Mouse (Mus musculus): Measurements from ENCODE around the gene Gatad2a.

The Gatad2a gene

DNA sequence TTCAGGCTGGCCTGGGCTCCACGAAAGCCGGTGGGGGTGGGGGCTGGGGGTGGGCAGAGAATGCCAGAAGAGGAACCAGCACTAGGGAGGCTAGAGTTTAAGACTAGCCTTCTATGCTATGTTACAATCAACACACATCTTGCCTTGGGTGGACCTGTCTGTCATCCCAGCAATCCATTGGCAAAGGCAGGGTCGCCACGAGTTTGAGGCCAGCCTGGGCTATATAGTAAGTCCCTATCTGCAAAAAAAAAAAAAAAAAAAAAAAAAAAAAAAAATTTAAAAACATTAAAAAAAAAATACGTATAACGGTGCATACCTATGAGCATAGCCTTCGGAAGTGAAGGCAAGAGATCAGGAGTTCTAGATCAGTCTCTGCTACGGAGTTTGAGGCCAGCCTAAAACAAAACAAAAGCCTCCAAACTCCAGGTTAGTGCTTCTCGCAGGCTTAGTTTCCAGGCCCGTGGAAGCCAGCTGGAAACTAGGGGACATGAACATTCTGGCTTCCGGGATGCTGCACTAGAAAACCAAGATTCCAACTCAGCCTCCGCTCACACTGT lies 95.2 kb downstream of the Gatad2a start:
- no peak for DNase-seq (ENCODE audit: low spot score)

GRCm38 (mm10) chr8:69899876-69900275 lies 96.3 kb downstream of the Gatad2a start:
- no peak for DNase-seq (ENCODE audit: low spot score)

DNA sequence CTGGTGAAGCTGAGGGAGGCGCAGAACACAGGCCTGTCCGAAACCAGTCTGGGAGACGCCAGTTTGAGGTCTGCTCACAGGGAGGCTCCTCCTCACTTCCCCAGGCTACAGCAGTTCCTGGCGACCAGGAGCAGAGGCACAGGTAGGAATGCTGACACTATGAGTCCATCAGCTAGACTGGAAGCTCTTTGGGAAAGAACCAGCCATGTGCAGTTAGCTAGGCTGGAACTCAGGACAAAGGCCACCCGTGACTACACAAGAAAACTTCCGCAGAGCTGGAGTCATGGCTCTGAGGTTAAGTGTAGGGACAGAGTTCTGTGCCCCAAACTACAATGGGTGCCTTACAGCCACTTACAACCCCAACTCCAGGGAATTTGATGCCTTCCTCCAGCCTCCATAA lies 98.3 kb downstream of the Gatad2a start:
- no peak for DNase-seq (ENCODE audit: low spot score)

DNA sequence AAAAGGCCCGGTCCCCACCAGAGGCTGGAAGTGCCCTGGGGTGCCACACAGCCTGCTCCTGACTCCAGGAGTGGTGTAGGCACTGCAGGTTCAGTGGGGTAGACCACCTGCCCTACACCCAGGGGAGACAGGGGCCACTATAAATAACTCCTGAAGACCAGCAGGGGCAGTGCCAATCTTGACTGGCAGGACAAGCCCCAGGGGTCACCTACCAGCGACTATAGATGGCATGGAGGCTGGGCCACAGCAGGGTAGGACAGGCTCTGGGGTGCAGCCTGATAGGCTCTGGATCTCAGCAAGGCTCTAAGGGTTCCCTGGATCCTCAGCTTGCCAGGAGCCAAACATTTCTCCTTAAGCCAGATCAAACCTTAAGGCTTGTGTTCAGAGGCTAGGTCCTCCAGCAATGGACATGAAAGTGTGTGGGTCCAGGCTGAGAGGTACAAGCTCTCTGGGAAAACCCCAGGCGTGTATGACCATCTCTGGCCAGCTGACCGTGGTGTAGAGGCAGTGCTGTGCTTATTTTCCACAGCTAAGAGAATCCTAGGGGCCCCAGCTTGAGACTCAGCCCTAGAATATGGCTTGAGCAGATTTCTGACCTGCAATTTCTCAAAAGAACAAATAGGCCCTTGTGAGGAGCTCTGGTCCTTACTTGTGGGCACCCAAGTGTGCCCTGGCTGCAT lies 100.3 kb downstream of the Gatad2a start:
- DNase-seq (ENCODE audit: low spot score) = no peak

DNA sequence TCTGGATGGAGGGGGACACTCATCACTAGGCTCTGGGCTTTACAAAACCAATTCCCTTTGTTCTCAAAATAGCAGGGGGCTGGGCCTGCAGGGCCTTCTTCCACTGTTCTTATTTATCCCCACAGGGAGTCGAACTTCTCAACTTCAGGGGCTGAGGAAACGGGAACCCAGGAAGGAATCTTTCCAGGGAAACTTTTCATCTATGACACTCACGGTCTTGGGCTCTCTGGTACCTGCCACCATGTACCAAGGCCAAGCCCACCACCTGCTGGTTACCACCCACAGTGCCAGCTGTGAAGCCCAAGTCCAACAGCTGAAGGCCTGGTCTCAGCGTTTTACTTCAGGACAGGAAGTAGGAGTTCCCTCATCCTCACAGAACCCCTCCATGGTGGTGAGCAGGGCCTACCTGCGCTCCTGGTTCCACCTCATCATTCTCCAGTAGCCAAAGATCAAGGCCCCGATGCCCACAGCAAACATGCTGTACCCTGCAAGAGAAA lies 101.3 kb downstream of the Gatad2a start:
- DNase-seq (ENCODE audit: low spot score) = no peak

GRCm38 (mm10) chr8:69893863-69894262 lies 102.3 kb downstream of the Gatad2a start:
- DNase-seq (ENCODE audit: low spot score) = peak; percentile 64

GRCm38 (mm10) chr8:69890813-69891241 lies 105.4 kb downstream of the Gatad2a start:
- peak; percentile 58 for DNase-seq (ENCODE audit: low spot score)

- DNase-seq (ENCODE audit: low spot score) = no peak
Measured at GRCm38 (mm10) chr8:69888902-69889301, 107.3 kb downstream of the Gatad2a start.

DNA sequence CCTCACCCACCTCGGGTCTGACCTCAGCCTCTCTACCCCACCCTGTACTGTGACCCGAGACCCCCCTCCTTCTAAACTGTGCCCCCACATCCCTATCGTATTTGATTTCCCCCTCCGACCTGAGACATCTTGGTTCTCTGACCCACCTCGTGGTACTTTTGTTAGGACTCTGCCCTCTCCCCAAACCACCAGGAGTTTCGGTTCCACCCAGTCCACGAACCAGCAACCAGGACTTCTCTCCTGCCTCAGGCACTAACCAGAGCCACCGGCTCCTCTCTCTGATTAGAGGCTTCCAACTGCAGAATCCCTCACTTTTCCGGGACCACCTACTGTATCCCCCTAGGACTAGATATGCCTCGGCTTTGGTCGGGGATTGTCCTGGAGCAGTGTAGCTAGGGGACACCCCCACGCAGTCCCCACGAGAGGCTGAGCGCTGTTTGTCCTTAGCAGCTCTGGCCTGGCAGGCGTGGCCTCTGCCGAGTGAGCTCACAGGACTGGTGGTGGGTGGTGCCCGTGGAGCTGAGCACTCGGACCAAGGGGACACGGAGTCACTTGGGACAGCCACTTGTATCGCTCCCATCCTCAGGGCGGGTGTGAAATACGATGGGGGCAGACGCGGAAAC lies 107.8 kb downstream of the Gatad2a start:
- DNase-seq (ENCODE audit: low spot score) = no peak

DNA sequence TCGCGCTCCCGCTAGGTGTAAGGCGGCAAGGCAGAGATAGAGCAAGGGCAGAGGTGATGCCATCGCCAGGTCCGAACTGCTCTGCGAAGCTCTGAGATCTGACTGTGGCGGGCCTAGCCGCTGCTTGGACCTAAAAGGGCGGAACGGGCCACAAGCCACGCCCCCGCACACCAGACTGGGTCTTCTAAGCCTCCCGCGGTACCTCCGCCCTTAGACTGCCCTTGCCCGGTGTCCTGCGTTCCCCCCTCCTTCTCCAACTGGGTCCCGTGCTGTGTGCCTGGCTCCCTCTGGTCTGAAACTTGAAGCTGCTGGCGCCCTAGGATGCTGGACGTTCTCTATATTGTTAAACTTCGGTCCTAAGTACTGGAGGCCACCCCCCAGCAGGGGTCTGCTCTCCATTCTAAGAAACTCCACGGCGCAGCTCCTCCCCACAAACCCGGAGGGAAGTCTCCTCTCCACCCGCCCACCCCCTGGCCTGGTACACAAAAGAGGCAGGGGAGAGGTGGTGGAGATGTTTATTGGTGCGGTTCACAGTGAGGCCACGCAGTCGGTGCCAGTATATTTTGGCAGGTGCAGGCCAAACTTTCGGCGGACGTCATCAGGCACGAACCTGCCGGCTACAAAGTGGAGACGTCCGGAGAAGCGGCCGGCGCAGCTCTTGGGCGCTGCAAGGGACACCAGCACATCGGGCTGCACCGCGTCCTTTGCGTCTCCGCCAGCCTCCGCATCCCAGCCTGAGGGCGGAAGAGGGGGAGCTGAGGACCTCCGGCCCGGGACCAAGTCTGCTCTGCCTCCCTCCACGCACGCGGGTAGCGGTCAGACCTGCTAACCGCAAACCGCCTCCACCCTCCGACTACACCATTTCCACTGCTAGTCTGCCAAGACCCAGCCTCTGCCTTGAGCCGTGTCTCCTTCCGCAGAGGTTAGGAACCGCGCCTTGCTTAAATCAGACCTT lies 108.6 kb downstream of the Gatad2a start, which contains the start of gene Cilp2:
Gene Cilp2 (minus strand): TSS at position 399 of the 955 bp plus-strand sequence.
- no peak for DNase-seq (ENCODE audit: low spot score)

DNA sequence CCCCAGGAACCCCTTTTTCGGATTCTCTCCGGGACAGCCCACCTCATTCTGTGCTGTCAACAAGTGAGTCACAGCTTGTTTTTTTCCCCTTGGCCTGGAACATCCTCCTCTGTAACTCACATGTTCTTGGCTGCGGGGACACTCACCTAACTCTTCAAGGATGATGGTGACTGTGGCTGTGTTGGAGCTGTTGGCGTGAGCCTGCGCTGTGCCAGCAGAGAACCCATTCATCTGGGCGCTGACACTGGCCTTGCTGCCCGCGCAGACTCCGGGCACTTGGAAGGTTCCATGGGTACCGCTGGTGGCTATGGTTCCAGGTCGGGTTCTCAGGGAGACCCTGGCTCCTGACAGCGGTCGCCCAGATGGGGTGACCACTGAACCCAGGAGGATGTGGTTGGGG lies 112.0 kb downstream of the Gatad2a start:
- no peak for DNase-seq (ENCODE audit: low spot score)

GRCm38 (mm10) chr8:69882833-69883600 lies 113.2 kb downstream of the Gatad2a start:
- DNase-seq (ENCODE audit: low spot score) = no peak

- peak; percentile 76 for DNase-seq (ENCODE audit: low spot score)
Measured at GRCm38 (mm10) chr8:69882021-69882756, 114.0 kb downstream of the Gatad2a start.

GRCm38 (mm10) chr8:69881261-69881865 lies 114.8 kb downstream of the Gatad2a start:
- no peak for DNase-seq (ENCODE audit: low spot score)

GRCm38 (mm10) chr8:69880841-69881240 lies 115.3 kb downstream of the Gatad2a start:
- DNase-seq (ENCODE audit: low spot score) = no peak

GRCm38 (mm10) chr8:69879678-69880077 lies 116.5 kb downstream of the Gatad2a start:
- DNase-seq (ENCODE audit: low spot score) = no peak

DNA sequence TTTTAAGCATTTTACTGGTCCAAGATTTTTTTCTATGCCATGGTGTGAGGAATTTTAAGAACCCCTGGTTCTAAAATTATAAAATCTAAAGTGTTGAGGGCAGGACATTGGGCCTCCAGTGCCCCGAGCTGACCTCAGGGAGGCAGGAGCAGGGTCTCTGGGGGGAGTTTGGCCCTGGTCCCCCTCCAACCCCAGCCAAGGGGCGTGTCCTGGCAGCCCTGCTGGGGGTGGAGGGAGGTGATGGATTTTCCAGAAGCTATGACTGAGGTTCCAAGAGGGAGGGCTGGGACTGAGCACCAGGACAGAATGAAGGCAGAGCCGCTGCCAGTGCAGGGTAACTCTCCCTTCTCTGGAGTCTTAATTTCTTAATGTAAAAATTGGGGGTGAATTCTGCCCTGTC lies 118.2 kb downstream of the Gatad2a start:
- DNase-seq (ENCODE audit: low spot score) = no peak

- DNase-seq (ENCODE audit: low spot score) = no peak
Measured at GRCm38 (mm10) chr8:69877396-69877795, 118.8 kb downstream of the Gatad2a start.

GRCm38 (mm10) chr8:69876967-69877366 lies 119.2 kb downstream of the Gatad2a start:
- DNase-seq (ENCODE audit: low spot score) = no peak

- DNase-seq (ENCODE audit: low spot score) = no peak
Measured at GRCm38 (mm10) chr8:69876097-69876496, 120.1 kb downstream of the Gatad2a start.
